Mouse (Mus musculus) lung, postnatal 25 days (tissue): ENCODE data around the gene Col4a3.

Experiments used
- DNase-seq: peaks from one replicate; pipeline ENCODE4 v3.0.0; 2022; ENCODE audit warnings: low spot score

Col4a3 gene

GRCm38 (mm10) chr1:82663522-82663921 is 76.8 kb downstream of the Col4a3 start:
- DNase-seq = no peak

GRCm38 (mm10) chr1:82686328-82686727 is 99.6 kb downstream of the Col4a3 start:
- DNase-seq = no peak

DNA sequence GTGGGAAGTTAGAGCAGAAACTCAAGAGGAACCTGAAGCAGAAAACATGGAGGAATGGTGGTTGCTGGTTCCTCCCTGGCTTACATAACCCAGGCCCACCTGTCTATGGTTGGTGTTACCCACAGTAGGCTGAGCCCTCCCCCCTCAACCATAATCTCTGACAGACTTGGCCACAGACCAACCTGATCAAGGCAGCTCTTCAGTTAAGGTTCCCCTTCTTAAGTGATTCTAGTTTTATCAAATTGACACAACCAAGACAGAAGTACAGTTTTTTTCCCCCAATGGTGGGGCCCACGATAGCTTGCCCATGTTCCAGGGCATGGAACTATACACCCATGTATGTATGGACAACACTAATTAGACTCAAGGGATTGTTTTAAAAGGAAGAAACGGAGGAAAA is 100.1 kb downstream of the Col4a3 start:
- DNase-seq = no peak

DNA sequence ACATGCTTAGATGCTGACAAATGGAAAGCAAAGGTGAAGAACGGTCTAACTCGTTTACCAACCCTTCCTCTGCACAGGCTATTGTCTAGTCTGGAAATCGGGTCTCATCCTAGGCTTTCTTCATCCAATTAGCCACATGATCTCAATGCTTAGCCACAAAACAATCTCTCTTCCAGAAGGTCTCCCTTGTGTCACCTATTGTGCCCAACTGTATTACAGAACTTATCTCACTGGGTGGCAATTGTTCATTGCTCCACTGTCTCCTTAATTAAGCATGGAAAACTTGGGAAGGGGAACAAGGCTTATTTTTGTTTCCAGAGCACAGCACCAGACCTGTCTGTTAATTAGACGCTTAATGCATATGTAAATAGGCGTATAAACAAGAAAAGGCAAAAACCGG is 101.2 kb downstream of the Col4a3 start:
- no peak for DNase-seq

GRCm38 (mm10) chr1:82695915-82696314 is 109.2 kb downstream of the Col4a3 start:
- DNase-seq = no peak

- peak; percentile 67 for DNase-seq
Measured at GRCm38 (mm10) chr1:82717816-82718512, 131.2 kb downstream of the Col4a3 start.

DNA sequence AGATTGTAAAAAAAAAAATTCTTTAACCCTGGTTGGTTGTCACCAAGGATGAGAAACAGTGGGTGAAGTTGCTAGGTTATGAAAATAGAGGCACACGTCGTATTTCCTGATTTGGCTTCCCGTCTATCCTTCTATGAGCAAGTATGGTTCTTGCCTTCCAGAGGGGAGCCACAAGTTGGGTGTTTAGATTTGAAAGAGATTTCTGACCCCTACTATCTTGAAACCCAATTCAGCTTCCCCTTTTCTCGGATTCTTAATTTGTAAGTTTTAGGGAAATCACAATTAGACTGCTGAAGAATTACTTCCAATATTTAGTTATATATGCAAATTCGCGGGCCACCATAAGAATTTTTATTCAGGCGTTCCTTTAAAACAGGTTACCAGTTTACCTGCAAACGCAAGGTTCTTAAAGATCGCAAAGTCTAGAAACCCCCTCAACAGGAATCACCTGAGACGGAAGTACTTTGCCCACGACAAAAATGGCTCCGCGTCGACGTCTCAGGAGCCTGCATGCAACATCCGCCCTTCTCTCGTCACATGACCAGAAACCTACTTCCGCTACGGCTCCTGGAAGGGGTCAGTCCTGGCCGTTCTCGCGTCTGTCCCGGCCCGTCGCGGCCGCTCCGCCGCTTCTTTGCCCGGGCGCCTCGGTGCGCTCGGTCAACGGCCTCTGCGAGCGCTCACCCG is 137.8 kb downstream of the Col4a3 start, which contains the start of gene Mff:
Mff (plus strand) TSS at position 552 of the 687 bp plus-strand sequence.
- peak; percentile 96 for DNase-seq

- DNase-seq = no peak
Measured at GRCm38 (mm10) chr1:82725026-82725874, 138.5 kb downstream of the Col4a3 start.

DNA sequence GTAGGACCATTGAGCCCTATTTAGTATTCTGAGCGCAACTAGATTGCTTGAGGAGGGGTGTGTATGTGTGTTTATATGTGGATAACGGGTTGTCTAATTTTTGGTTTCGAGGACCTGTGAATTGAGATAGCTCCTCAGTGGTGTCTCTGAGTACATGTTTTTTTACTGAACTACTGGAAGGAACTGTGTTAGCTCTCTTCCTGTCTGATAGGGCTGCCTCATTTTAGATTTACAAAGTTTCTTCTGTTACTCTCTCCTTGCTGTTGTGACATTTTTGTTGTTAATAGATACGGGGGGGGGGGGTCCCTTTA is 139.1 kb downstream of the Col4a3 start:
- no peak for DNase-seq

- no peak for DNase-seq
Measured at GRCm38 (mm10) chr1:82726482-82726881, 139.8 kb downstream of the Col4a3 start.

DNA sequence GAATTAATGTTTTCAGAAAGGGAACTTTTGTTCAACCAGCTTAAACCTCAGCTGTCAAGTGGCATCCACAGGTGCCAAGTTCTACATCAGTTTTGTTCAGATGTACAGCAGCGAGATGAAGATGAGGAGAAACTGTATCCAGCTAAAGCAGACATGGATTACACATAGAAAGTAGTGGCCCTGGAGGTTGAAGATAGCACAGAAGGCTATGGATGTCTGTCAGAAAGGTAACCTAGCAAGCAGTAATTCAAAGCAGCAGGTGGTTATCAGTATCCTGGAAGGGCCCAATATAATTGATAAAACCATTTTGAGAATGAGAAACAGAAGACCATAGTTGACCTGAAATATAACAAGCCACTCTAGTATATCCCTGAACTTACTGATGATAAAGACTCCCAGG is 146.6 kb downstream of the Col4a3 start:
- no peak for DNase-seq

- no peak for DNase-seq
Measured at GRCm38 (mm10) chr1:82738066-82738465, 151.3 kb downstream of the Col4a3 start.

DNA sequence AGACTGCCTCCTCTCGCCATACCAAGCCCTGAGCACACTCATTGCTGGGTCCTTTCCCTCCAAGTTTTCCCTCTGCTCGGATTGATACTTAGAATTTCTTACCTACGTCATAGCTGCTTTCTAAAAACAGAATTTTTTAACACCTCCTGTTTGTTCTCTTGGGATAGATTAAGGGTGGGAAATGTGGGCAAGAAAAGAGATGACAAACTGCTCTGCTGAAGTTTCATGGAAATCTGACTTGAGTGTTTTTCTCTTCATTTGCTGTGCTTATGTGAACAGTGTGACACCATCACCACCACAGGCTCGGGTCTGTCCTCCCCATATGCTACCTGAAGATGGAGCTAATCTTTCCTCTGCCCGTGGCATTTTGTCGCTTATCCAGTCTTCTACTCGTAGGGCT is 154.8 kb downstream of the Col4a3 start:
- no peak for DNase-seq

DNA sequence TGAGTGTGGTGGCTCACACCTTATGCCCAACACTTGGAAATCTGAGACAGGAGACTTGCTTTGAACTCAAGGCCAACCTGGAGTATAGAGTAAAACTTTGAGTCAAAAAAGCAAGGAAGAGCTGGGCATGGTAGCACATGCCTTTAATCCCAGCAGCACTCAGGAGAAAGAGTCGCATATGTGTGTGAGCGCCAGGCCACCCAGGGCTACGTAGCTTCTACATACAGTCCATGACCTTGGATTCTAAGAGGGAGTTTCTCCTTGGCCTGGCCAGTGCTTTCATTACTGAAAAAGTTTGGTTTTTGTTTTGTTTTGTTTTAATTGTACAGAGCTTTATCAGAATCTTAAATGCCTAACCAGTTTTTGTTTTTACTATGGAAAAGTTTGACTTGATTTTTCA is 157.2 kb downstream of the Col4a3 start:
- no peak for DNase-seq

DNA sequence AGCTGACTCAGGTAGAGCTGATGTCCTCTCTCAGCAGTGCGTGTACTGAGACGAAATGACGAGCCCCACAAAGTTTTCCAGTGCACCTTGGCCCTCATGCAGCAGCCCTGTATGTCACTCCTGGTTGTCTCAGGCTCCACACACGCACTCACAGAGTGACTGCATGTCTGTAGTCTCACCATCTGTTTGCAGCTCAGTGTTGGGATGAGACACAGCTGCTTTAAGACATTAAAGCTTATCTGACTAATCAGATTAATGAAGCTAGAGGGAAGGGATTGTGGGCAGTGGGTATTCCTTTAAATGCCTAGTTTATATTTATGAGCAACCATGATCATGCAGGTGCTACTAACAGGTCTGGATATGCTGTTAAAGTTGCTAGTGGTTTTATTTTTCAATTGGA is 159.7 kb downstream of the Col4a3 start:
- no peak for DNase-seq

DNA sequence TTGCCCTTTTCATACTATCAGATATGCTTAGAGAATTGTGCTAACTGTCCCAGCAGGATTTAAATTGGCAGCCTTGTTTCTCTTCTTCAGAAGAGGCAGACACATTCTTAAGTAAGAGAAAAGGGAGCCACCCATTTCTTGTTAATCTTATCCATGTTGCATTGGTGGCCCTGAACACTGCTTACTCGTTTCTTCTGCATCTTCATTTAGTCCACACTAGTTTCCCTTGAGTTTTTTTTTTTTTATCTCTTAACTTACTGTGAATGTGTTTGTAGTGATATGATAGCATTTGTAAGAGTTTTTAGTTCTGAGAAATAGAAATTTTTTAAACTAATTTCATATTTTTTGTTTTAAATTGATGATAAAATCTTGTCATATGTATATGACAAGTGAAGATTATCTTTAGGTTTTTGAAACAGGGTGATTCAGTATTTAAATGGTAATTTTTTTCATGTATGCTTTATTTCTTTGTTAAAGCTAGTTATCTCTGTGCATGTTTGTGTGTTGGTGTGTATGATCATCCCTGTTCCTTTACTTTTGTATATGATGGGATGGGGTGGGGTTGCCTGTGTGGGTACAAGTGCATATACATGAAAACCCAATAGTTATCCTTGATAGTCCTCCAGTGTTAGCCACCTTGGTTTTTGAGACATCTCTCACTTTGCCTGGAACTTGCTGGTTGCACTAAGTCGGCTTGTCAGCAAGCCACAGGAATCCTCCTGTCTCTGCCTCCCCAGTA is 161.2 kb downstream of the Col4a3 start:
- no peak for DNase-seq

DNA sequence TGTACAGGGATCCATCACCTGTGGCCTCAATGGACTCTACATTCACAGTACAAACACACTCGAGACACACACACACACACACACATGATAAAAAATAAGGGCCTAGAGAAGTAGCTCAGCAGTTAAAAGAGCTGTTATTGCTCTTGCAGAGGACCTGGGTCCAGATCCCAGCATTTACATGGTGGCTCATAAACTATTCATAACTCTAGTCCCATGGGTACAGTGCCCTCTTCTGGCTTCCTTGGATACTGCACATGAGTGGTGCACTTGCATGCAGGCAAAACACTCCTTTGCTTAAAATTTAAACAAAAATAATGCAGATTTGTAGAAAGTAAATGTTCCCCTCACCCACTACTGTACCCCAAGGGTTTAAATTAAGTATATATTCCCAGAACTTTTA is 172.8 kb downstream of the Col4a3 start:
- no peak for DNase-seq

DNA sequence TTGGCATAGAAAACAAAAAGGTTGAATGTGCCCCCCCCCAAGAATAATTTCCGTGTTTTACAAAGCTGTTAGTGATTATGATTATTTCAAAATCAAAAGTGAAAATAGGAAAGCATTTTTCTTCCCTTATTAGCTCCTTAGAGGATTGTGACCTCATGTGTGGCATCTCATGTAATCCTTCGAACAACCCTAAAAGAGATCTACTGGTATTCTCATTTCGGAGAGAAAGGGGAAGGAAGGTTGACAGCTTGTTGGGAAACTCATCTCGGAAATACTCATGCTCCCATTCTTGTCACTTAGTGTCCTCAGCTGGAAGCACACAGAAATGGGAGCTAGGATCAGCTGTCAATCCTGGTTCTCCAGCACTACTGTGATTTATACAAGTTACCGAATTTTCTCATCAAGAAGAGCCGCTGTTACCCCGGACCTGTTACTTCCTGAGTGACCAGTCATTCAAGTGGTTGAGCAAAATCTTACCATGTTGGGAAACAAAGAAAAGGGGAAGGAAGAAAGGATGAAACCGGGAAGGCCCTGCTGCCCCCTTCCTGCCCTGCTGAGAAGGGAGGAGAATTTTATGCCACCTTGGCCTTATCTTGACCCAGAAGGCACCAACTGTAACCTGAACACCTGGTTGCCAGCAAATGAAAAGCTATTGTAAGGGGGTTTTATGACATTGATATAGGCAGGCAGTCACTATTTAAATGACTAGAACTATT is 174.9 kb downstream of the Col4a3 start:
- no peak for DNase-seq

GRCm38 (mm10) chr1:82762274-82762673 is 175.6 kb downstream of the Col4a3 start:
- no peak for DNase-seq

GRCm38 (mm10) chr1:82766227-82766626 is 179.5 kb downstream of the Col4a3 start:
- no peak for DNase-seq

DNA sequence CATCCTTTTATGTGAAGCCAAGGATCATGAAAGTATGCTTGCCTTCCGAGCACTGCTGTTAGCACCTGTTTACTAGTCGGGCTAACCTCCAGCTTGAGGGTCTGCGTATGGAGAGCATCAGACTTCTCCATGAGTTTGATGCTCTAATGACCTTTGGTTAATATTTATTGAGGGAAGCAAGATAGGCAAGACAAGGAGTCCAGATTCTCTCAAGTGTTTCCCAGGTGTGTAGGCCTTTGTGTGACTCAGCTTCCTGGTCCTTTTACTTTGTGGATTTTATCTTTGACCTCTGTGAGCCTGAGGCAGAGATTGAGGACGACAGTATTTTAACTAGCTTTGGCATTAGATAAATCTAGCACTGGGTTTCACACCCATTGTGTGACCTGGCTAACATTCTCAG is 179.9 kb downstream of the Col4a3 start:
- no peak for DNase-seq

DNA sequence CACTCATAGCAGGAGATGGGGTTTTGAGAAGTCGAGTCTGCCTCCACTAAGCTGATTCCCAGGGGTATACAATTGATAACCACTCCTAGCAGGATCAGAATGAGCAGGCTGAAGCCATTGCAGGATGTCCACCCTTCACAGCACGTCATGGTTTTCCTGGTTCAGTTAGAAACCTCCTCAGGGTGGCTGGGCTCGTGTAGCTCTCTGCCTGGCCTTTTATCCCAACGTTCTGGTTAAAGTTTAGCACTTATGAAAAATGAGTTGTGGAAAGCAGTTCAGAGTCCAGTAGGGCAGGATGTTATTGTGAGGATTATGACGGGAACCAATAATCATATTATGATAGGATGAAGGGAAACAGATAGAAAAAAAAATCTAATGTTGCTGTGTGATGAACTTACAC is 181.5 kb downstream of the Col4a3 start, which contains the start of gene Tm4sf20:
Tm4sf20 (minus strand) TSS at position 193 of the 400 bp plus-strand sequence.
- no peak for DNase-seq
